Mouse (Mus musculus): ENCODE results near the gene Otog. TPM values are rescaled to one million over a fixed set of nuclear protein-coding genes. Genes with fewer than 3 reads are reported as not detected.

Gene Otog
- polyA plus RNA-seq, 1 experiment from 2014 or later, result not detected

DNA sequence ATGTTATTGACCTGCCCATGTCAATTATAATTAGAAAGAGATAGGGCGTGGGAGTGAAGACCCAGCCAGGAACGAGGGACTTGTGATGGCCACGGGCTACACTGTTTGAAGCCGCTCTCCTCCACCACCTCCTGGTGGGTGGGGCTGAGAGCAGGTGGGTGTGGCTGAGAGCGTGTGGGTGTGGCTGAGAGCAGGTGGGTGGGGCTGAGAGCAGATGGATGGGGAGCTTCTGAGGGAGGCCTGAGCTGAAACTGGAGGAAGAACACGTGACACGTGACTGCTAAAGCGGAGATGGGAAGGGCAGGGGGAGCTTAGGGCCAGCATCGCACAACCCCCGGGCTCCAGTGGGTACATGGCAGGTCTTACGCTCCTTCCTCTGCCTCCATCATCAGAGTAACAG, 22.4 kb upstream of the Otog start:
- H3K9ac ChIP-seq (ENCODE audit: low read length), result no peak overlapping the region
- 0 out of 2 replicates have a peak, but pooled peaks have one; percentile 17 for ATAC-seq (replicated peaks; ENCODE audit: extremely low read depth, insufficient read depth, low FRiP score)
- H3K9me3 ChIP-seq (replicated peaks; ENCODE audit: control insufficient read depth, low read length), result no peaks in the 10 kb centered on the region
- H3K27me3 ChIP-seq (ENCODE audit: control insufficient read depth, insufficient read depth, low read length), result no peaks in the 10 kb centered on the region
- H3K36me3 ChIP-seq (ENCODE audit: control insufficient read depth, insufficient read depth), result no peaks in the 10 kb centered on the region
- H3K4me1 ChIP-seq (ENCODE audit: control insufficient read depth, insufficient read depth, low read length), result no peaks in the 10 kb centered on the region
- H3K4me3 ChIP-seq (ENCODE audit: low read length), result no peak overlapping the region
- no peak overlapping the region for H3K4me2 ChIP-seq (ENCODE audit: low read depth, low read length)
- 14% methylated on average over 11 of the region's 11 CpGs for WGBS
- no peak overlapping the region for H3K27ac ChIP-seq (ENCODE audit: low read length)

- no peaks in the 10 kb centered on the region for H3K27me3 ChIP-seq (ENCODE audit: control insufficient read depth, insufficient read depth, low read length)
- no peaks in the 10 kb centered on the region for H3K36me3 ChIP-seq (ENCODE audit: control insufficient read depth, insufficient read depth)
- H3K4me3 ChIP-seq (ENCODE audit: low read length), result no peak overlapping the region
- H3K4me2 ChIP-seq (ENCODE audit: low read depth, low read length), result no peak overlapping the region
- H3K27ac ChIP-seq (ENCODE audit: low read length), result no peak overlapping the region
- WGBS, result 70% methylated on average over 8 of the region's 8 CpGs
- H3K4me1 ChIP-seq (ENCODE audit: control insufficient read depth, insufficient read depth, low read length), result no peaks in the 10 kb centered on the region
- ATAC-seq (replicated peaks; ENCODE audit: extremely low read depth, insufficient read depth, low FRiP score), result no peak
- H3K9ac ChIP-seq (ENCODE audit: low read length), result no peak overlapping the region
- no peaks in the 10 kb centered on the region for H3K9me3 ChIP-seq (replicated peaks; ENCODE audit: control insufficient read depth, low read length)
Observed at GRCm38 (mm10) chr7:46220591-46221129, 20.1 kb upstream of the Otog start.

DNA sequence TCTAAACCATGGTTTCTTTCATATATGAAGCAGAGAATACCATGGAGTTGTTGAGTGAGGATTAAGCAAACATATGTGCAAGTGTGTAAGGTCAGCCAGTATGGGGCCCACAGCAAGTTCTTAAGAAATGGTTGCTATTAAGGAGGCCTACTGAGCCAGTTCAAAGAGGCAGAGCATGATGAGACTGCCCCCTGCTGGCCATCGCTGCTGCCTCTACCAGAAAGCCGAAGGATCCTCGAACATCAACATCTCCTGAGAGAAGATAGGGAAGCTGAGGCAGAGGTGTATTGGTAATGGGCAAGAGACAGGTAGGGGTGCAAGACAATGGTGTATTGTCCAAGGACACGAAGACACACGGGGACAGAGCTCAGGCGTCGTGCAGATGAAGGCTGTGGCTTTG, 14.5 kb upstream of the Otog start:
- Histone ChIP-seq H3K9me3 (replicated peaks; ENCODE audit: control insufficient read depth, low read length) (no peaks in the 10 kb centered on the region), H3K9ac (ENCODE audit: low read length) (no peak overlapping the region), H3K36me3 (ENCODE audit: control insufficient read depth, insufficient read depth) (no peaks in the 10 kb centered on the region), H3K4me1 (ENCODE audit: control insufficient read depth, insufficient read depth, low read length) (peaks cover 8% of the 10 kb centered on the region), H3K27ac (ENCODE audit: low read length) (no peak overlapping the region), H3K27me3 (ENCODE audit: control insufficient read depth, insufficient read depth, low read length) (no peaks in the 10 kb centered on the region), H3K4me3 (ENCODE audit: low read length) (no peak overlapping the region), H3K4me2 (ENCODE audit: low read depth, low read length) (no peak overlapping the region)
- no peak for ATAC-seq (replicated peaks; ENCODE audit: extremely low read depth, insufficient read depth, low FRiP score)
- WGBS, result 20% methylated on average over 7 of the region's 7 CpGs

DNA sequence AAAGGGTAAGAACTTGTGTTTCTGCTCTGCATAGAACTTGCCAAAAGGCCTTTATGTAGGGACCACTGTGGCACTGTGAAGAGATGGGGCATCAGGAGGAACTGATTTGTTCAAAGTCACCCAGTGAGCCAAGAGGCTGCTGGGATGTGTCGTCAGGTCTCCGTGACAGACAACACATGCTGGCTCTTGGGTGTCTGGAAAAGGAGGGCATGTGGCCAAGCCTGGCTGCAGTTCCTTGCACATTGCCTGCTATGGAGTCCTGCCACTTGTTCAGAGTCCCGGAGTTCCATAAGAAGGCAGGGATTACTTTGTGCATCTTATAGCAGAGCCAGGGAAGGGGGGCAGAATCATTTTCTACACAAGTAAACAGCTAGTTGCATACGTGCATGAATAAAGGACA, 13.9 kb upstream of the Otog start:
- peak; percentile 67; the same call in 1 of the 2 replicates for ATAC-seq (replicated peaks; ENCODE audit: extremely low read depth, insufficient read depth, low FRiP score)
- no peaks in the 10 kb centered on the region for H3K9me3 ChIP-seq (replicated peaks; ENCODE audit: control insufficient read depth, low read length)
- no peak overlapping the region for H3K4me2 ChIP-seq (ENCODE audit: low read depth, low read length)
- no peaks in the 10 kb centered on the region for H3K27me3 ChIP-seq (ENCODE audit: control insufficient read depth, insufficient read depth, low read length)
- H3K36me3 ChIP-seq (ENCODE audit: control insufficient read depth, insufficient read depth), result no peaks in the 10 kb centered on the region
- H3K4me3 ChIP-seq (ENCODE audit: low read length), result no peak overlapping the region
- H3K9ac ChIP-seq (ENCODE audit: low read length), result no peak overlapping the region
- peaks cover 8% of the 10 kb centered on the region for H3K4me1 ChIP-seq (ENCODE audit: control insufficient read depth, insufficient read depth, low read length)
- WGBS, result 31% methylated on average over 4 of the region's 4 CpGs
- H3K27ac ChIP-seq (ENCODE audit: low read length), result no peak overlapping the region; the same call in 1 of the 2 replicates

GRCm38 (mm10) chr7:46235948-46236347, 4.8 kb upstream of the Otog start:
- no peak overlapping the region for H3K9ac ChIP-seq (ENCODE audit: low read length)
- no peaks in the 10 kb centered on the region for H3K9me3 ChIP-seq (replicated peaks; ENCODE audit: control insufficient read depth, low read length)
- H3K36me3 ChIP-seq (ENCODE audit: control insufficient read depth, insufficient read depth), result no peaks in the 10 kb centered on the region
- no peak overlapping the region for H3K27ac ChIP-seq (ENCODE audit: low read length)
- no peaks in the 10 kb centered on the region for H3K27me3 ChIP-seq (ENCODE audit: control insufficient read depth, insufficient read depth, low read length)
- H3K4me1 ChIP-seq (ENCODE audit: control insufficient read depth, insufficient read depth, low read length), result 0 out of 2 replicates have a peak, but pooled peaks cover 2% of the 10 kb centered on the region
- ATAC-seq (replicated peaks; ENCODE audit: extremely low read depth, insufficient read depth, low FRiP score), result no peak
- no peak overlapping the region for H3K4me3 ChIP-seq (ENCODE audit: low read length)
- no peak overlapping the region for H3K4me2 ChIP-seq (ENCODE audit: low read depth, low read length)
- 64% methylated on average over 18 of the region's 18 CpGs for WGBS

DNA sequence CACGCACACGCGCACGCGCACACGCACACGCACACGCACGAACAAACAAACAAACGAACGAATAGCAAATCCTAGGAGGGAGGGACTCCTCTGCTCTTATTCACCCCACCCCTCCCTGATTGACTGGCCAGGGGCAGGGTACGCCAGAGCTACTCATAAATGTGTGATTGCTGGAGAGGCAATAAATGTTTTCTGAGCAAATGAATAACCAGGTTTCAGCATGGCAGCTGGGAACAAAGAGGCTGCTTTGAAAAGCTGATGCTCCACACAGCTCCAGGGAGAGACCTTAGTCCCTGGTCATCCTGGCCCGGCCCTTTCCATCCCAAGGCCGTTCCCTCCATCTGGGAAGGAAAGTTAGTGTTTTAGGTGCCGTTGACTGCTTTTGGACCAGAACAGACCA, 4.4 kb upstream of the Otog start:
- 0 out of 2 replicates have a peak, but pooled peaks cover 2% of the 10 kb centered on the region for H3K4me1 ChIP-seq (ENCODE audit: control insufficient read depth, insufficient read depth, low read length)
- no peaks in the 10 kb centered on the region for H3K27me3 ChIP-seq (ENCODE audit: control insufficient read depth, insufficient read depth, low read length)
- H3K9ac ChIP-seq (ENCODE audit: low read length), result no peak overlapping the region
- H3K4me2 ChIP-seq (ENCODE audit: low read depth, low read length), result no peak overlapping the region
- WGBS, result 76% methylated on average over 15 of the region's 15 CpGs
- H3K4me3 ChIP-seq (ENCODE audit: low read length), result no peak overlapping the region
- H3K9me3 ChIP-seq (replicated peaks; ENCODE audit: control insufficient read depth, low read length), result no peaks in the 10 kb centered on the region
- H3K36me3 ChIP-seq (ENCODE audit: control insufficient read depth, insufficient read depth), result no peaks in the 10 kb centered on the region
- no peak overlapping the region for H3K27ac ChIP-seq (ENCODE audit: low read length)
- ATAC-seq (replicated peaks; ENCODE audit: extremely low read depth, insufficient read depth, low FRiP score), result no peak

- Histone ChIP-seq H3K27ac (ENCODE audit: low read length) (no peak overlapping the region), H3K27me3 (ENCODE audit: control insufficient read depth, insufficient read depth, low read length) (no peaks in the 10 kb centered on the region), H3K4me2 (ENCODE audit: low read depth, low read length) (peak overlapping the region; percentile 19; the same call in 1 of the 2 replicates), H3K4me3 (ENCODE audit: low read length) (no peak overlapping the region; the same call in 1 of the 2 replicates), H3K9me3 (replicated peaks; ENCODE audit: control insufficient read depth, low read length) (no peaks in the 10 kb centered on the region), H3K9ac (ENCODE audit: low read length) (peak overlapping the region; percentile 2), H3K36me3 (ENCODE audit: control insufficient read depth, insufficient read depth) (no peaks in the 10 kb centered on the region), H3K4me1 (ENCODE audit: control insufficient read depth, insufficient read depth, low read length) (0 out of 2 replicates have a peak, but pooled peaks cover 2% of the 10 kb centered on the region)
- ATAC-seq (replicated peaks; ENCODE audit: extremely low read depth, insufficient read depth, low FRiP score), result no peak
- WGBS, result 55% methylated on average over 7 of the region's 7 CpGs
Observed at GRCm38 (mm10) chr7:46237192-46237591, 3.6 kb upstream of the Otog start.

DNA sequence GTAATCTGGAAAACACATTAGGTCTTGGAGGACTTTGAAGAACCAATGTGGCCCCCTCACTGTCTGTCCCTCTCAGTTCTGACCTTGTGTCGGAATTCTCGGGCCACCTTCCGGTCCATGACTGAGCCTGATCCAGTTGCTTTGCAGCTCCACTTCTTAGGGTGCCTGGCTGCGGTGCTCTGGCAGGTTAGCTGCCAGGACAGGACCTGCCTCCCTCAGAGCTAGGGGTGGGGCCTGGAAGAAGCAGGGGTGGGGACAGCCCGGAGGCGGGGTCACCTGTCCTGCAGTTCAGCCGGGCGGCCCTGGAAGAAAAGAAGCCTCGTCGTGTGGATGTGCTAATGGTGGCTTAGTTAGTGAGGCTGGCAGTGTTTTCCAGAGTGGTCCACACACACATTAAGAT, 2.4 kb upstream of the Otog start, which contains the start of gene Ush1c:
Gene Ush1c (minus strand): TSS at position 158 of the 400 bp plus-strand sequence.
- Histone ChIP-seq H3K9ac (ENCODE audit: low read length) (peak within 1 kb of the TSS; percentile 2), H3K9me3 (replicated peaks; ENCODE audit: control insufficient read depth, low read length) (no peaks in the 10 kb centered on the region), H3K4me2 (ENCODE audit: low read depth, low read length) (peak within 1 kb of the TSS; percentile 19), H3K4me3 (ENCODE audit: low read length) (peak within 1 kb of the TSS; percentile 9), H3K27me3 (ENCODE audit: control insufficient read depth, insufficient read depth, low read length) (no peaks in the 10 kb centered on the region), H3K36me3 (ENCODE audit: control insufficient read depth, insufficient read depth) (no peaks in the 10 kb centered on the region), H3K27ac (ENCODE audit: low read length) (no peak within 1 kb of the TSS), H3K4me1 (ENCODE audit: control insufficient read depth, insufficient read depth, low read length) (0 out of 2 replicates have a peak, but pooled peaks cover 2% of the 10 kb centered on the region)
- 24% methylated on average over 10 of the region's 10 CpGs for WGBS
- peak; percentile 56; the same call in 1 of the 2 replicates for ATAC-seq (replicated peaks; ENCODE audit: extremely low read depth, insufficient read depth, low FRiP score)

DNA sequence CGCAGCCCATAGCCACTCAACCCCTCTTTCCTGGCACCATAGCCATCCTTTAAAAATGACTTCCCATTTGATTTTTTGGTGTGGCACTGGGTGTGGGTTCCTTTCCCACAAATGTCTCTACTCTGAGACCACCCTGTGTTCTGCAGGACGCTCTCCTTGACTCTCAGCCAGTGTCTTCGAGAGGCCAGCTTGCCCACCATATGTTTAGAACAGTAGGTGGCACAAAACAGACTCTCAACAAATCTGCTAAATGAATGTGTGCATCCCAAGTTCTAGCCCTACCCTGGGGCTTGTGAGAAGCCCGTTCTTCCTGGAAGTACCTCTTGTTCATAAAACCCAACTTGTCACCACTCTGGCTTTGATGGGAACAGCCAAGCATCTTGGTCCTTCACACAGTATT, 696 bp upstream of the Otog start:
- Histone ChIP-seq H3K4me2 (ENCODE audit: low read depth, low read length) (no peak overlapping the region), H3K36me3 (ENCODE audit: control insufficient read depth, insufficient read depth) (no peaks in the 10 kb centered on the region), H3K9ac (ENCODE audit: low read length) (no peak overlapping the region), H3K27ac (ENCODE audit: low read length) (no peak overlapping the region), H3K9me3 (replicated peaks; ENCODE audit: control insufficient read depth, low read length) (no peaks in the 10 kb centered on the region), H3K4me1 (ENCODE audit: control insufficient read depth, insufficient read depth, low read length) (0 out of 2 replicates have a peak, but pooled peaks cover 2% of the 10 kb centered on the region), H3K27me3 (ENCODE audit: control insufficient read depth, insufficient read depth, low read length) (no peaks in the 10 kb centered on the region), H3K4me3 (ENCODE audit: low read length) (no peak overlapping the region)
- no peak for ATAC-seq (replicated peaks; ENCODE audit: extremely low read depth, insufficient read depth, low FRiP score)
- 80% methylated on average over 4 of the region's 4 CpGs for WGBS

Measured in heart, embryonic 16.5 days (tissue).